Mouse (Mus musculus) megakaryocyte-erythroid progenitor cell, adult 5-6 weeks (primary cell): ENCODE data around the gene Dnah14. TPM values are rescaled to one million over a fixed set of nuclear protein-coding genes. Genes with fewer than 3 reads are reported as not detected.
"Not testable (repeated sequence)": the region's sequence is repeated elsewhere in the genome, so short reads cannot be mapped to it uniquely, and the experiment has no call there.

Experiments
- ATAC-seq: replicated peaks from 2 replicates; pipeline ENCODE4 v1.8.0; 2016; ENCODE audit warnings: mild to moderate bottlenecking, inconsistent platforms; ENCODE audit not compliant: severe bottlenecking, poor library complexity, low FRiP score, low TSS enrichment
- total RNA-seq, 2 experiments: library from RNA; stranded (forward) in 1 of 2; stranded (reverse) in 1 of 2; fragments of 200-1000, 215-1000 nt in 1 of 2; fragments of >200 nt in 1 of 2; fragmentation: Nextera tagmentation in 1 of 2; gene quantifications; 2 replicates each; pipeline ENCODE4 v1.2.3; 2014 to 2017

Dnah14 gene
- total RNA-seq, 2 experiments from 2014 or later = 4.8 TPM; not detected in 1

DNA sequence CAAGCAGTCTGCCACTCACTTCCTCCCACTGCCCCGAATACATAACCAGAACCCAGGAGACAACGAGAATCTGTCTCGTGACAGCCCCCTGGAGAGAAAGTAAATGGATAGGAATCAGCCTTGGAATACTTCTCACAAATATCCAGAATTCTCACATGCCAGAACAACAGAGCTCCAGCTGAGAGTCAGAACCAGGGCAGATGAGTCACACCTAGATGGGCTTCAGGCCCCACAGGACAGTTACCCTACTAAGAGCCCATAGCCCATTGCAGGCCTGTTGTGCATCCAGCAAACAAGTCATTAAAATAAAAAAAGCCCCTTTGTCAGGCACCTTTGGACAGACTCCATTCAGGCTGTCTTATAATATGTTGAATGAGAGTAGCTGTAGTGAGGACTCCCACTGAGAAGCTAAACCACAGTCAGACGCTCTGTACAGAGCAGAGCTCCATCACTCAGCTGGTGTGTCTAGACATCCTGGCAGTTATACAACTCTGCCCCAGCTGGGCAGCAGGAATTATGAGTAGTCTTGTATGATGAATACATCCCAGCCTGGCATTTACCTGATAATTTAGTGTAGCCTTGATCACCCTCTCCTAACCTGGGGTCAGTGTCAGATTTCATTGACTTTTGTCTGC lies 166.0 kb downstream of the Dnah14 start:
- no peak for ATAC-seq

DNA sequence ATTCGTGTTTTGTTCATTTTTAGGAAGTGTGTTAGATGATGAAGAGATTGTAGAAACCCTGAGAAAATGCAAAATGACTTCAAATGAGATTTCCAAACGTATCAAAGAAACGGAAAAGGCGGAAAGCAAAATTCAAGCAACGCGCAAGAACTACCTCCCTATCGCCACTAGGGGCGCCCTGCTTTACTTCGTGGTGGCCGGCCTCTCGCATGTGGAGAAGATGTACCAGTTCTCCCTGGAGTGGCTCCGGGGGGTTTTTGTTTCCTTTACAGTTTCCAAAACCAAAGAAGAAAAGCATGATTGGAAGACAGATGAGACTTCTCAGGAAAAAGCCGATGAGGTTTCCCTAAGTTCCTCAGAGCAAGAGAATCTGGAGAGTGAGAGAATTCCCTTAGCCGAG lies 193.0 kb downstream of the Dnah14 start:
- ATAC-seq = no peak

DNA sequence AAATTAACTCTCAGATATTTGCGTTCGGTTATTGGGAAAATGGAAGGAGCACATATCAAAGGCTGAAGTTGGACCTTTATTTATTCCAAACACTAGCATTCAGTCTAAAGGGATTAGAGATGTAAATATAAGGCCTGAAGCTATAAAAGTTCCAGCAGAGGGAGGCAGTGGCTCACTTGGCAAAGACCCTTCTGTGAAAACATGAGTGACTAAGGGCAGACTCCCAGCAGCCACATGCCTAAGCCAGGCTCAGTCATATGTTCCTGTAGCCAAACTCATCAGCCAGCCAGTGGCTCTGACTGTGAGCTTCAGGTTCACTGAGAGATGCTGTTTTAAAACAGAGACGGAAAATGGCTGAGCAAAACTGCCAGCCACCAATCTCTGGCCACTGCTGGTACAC lies 195.5 kb downstream of the Dnah14 start:
- no peak for ATAC-seq

DNA sequence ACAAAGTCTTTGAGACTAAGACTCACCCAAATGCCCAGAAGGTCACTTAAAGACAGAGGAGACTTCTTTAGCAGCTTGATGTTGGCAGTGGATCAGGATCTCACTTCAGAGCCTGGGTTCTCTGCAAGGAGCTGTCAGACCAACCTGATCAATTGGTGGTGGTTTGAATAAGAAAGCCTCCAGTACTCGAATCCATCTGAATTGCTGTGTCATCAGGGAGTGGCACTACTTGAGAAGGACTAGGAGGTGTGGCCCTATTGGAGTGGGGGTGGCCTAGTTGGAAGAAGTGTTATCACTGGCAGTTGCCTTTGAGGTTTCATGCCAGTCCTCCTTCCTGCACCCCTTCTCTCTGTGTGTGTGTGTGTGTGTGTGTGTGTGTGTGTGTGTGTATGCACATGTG lies 200.2 kb downstream of the Dnah14 start:
- ATAC-seq = no peak

DNA sequence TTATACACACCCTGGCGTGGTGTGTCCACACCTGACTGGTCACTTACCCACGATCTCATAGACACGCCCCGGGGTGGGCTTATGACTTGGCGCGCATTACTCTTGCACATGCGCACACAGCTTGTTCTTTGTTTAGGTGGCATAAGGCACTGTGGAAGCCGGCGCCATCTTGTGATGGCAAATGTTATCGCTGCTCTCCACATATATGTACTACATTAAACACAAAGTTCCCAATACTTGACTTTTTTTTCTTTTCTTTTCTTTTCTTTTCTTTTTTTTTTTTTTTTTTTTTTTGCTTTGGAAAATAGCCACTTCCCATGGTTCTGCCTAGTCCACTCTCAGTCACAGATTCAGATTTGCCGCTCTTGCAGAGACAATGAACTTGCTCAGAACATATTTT lies 206.2 kb downstream of the Dnah14 start:
- not testable (repeated sequence) for ATAC-seq

DNA sequence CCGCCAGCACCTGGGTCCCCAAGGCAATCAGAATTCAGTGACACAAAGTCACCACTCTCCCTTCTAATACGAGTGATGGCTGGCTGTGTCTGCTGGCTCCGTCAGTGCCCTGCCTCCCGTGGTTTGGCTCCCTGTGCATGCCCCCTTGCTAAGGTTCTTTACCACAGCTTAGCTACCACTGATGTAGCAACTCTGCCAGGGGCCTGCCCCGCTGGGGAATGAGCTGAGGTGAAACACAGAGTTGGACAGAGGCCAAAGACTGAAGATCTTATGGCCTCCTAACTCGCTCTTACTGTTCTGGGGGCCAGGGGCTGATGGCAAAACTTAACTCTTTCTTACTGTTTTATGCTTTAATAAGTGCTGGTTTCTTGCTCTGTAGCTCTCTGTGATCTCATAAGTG lies 213.6 kb downstream of the Dnah14 start:
- ATAC-seq = no peak

DNA sequence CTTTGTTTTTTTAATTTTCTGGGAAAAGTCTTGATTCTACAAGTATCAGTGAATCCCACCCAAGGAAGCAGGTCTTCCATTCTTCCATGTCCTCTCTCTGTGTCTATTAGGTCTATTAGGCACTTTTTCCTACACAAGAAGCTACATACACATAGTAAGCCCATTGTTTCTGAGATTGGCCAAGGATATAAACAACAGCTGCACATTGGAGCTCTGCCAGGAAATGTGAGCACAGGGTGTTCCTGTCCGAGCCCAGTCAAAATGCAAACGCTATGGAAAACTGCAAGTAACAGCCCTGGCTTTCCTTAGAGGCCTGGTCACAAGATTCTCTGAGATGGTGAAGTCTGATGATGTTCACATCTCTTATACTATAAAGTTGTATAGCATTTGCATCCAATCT lies 217.2 kb downstream of the Dnah14 start:
- ATAC-seq = no peak

DNA sequence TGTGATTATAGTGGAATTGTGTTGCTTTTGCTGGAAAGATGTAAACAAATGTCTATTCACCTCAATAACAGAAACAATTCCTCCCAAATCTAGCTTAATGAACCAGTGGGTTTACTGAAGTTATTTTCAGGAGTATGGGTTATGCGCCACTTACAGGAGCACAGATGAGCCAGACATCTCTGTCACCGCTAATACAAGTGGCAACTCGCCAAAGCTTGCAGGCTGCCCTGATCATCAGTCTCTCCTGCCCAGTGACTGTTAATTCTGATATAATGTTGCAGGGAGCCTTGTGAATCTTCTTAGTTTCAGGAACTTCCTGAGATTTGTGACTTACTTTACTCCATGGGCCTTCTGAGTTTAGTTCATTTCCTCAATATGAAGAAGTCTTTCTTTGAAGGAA lies 223.6 kb downstream of the Dnah14 start:
- no peak for ATAC-seq

DNA sequence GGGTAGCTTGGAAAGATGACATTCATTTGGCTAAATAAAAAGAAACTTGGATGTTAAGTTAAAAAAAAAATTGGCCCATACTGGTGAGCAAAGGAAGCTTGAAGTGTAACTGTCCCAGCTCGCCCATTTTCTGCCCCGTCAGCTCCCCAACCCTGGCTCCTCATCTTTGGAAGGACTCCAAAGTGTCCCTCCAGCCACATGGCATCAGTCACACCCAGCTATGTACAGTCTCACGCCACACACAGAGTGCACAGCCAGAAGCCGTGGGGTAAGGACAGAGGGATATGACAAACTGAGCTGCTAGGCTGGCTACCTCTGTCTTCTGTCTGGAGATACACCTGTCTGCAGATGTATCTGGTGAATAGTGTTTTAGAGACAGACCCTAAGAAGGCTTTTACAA lies 224.3 kb downstream of the Dnah14 start:
- ATAC-seq = no peak

DNA sequence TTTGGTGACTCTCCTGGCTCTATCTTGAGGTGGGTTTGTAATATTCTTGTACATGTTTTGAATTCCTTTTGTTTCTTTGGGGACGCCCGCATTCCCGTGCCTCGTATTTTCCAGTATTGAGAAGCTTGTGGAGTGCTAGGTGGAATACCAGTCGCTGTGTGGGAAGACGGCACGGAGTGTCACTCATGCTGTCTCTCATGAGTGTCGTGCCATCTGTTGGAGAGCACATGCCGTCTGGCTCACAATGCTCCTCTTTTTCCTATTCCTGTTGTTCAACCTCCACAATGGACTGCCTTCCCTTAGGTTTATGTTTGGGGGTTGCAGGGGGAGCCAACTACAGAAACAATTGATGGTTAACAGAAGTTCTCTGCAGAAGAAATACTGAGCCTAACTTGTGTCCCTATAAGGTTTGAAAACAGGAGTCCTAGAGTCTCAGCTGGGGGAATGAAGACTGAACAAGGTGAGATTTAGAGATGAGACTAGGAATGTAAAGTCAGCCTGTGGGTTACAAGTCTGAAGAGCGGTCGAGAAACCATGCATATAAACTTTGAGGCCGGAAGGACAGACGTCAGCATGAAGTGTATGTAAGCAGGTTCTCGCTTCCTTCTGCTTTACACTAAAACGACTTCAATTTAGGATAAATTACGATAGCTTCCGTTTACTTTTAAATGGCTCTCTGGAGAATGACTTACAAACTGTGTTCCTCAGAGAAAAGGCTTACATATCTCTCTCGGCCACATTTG lies 235.3 kb downstream of the Dnah14 start:
- ATAC-seq = no peak

DNA sequence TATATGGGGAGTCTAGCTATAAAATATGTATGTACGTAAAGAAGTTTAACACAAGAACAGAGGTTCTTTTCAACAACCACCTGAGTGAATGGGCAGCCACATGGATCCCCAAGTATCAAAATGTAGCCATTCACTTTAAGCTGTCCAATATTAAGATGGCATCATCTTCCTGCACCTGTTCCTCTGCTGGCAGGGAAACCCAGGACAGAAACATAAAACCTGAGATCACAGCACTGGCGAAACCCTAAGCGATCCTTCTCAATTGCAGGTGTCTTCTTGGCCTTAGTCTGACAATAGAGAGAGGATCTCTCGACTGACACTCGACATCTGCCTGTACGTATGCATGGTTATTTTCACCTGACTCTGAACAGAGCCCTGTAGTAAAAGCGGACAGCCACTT lies 250.4 kb downstream of the Dnah14 start:
- ATAC-seq = no peak

DNA sequence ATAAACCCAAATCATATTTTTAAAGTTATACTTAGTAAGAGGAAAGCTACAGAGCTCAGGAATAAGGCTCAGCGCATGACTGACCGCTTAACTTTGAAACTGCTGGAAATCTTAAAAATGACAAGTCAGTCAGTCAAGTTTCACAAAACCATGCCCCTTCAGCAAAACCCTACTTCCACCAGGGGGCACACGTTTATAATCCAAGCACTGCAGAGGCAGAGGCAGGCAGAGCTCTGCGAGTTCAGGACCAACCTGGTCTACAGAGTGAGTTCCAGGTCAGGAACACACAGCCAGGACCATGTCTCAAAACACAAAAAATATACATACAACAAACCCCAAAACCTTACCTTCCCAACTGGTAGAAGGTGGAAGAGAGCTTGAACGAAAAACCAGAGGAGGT lies 252.0 kb downstream of the Dnah14 start:
- ATAC-seq = peak; percentile 73; the same call in 1 of the 2 replicates

DNA sequence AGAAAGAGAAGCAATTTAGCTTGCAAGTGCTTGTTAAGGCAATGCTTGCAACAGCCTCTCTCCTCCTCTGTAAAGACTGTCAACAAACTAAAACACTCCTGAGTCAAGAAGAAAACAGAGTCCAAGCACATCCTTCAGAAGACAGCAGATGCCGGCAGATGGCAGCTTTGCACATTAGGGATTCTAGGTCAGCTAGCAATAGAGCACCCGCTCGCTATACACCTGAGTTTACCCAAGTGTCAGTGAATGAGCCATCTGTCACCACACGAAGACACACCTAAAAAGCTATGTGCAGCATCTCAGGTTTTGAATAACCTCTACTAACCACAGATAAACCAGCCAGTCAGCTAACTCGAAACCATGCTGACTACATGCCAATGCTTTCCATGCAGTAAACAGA lies 256.4 kb downstream of the Dnah14 start:
- ATAC-seq = no peak

DNA sequence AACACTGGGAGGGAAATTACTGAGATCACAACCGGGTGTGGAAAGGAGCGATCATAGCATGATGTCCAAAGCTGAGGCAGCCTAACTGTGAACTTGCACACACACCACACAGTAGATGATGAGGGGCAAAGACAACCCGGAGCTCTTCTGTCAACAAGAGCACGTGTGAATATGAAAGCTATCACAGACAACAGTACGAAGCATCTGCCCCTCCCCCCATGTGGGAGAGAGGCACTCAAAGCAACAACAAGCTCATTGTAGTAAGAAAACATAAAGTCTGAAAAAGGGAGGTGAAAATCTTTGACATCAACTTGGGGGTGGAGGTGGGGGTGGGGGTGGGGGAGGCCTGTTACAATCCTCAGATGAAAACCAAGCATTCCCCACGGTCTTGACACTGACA lies 256.8 kb downstream of the Dnah14 start:
- no peak for ATAC-seq

DNA sequence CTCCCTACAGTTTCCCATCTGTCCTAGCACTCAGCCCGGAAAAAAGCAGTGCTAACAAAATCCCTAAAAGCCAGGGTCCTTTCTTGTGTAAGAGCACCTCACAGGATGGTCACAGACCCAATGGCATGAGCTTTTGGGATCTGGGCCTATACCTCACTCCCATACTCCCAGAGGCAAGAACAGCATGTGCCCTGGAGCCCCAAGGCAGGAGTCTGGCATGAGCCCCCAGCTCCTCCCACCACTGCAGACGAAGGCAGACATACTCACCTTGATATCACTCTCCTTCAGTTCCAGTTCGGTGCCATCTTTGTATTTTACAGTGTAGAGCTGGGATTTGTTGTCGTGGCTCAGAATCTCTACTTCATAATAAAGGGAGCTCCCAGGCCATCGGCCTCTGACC lies 261.8 kb downstream of the Dnah14 start:
- no peak for ATAC-seq

DNA sequence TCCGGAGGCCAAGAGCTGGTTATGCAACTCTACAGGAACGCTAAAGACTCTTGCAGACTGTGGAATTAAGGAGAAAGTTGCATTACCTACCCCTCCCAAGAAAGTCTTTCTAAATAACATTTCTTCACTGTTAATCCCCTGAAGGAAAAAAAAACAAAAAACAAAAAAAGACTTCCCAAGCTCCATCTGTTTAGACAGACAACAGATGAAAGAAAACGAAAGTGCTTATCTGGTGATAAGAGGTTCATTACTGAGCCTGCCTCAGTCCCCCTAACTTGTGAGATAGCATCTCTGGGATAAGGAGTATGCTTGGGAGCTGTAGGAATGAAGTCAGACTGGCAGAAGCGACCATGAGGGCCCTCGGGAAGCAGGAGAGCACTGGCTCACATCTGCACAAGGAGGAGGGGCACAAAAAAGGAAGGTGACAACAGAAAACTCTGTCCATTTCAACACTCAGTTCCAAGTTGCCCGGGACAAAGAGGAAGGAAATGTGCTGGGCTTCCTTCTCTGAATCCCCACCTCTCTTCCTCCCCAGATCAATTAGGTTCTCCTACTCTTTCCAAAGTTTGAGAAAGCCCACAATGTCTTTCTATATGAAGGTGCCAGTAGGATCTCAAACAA lies 263.5 kb downstream of the Dnah14 start:
- no peak for ATAC-seq

DNA sequence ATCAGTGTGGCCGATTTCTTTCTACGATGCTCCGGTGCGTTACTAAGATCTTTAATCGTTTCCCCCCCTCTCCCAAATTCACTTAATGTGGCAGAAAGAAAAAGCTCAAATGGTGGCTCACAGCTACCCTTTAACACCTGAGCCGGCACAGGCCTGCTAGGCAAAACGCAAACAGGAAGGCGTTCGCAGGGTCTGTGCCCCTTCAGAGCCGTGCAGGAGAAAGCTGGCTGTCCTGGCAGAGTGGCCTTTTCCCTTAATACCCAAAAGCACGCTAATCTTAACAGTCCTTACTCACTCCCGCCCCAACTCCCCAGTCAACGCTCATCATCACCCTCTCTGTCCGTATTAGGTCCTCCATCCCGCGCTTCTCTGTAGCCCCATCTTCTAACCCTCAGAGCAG lies 265.0 kb downstream of the Dnah14 start:
- peak; percentile 13 for ATAC-seq

DNA sequence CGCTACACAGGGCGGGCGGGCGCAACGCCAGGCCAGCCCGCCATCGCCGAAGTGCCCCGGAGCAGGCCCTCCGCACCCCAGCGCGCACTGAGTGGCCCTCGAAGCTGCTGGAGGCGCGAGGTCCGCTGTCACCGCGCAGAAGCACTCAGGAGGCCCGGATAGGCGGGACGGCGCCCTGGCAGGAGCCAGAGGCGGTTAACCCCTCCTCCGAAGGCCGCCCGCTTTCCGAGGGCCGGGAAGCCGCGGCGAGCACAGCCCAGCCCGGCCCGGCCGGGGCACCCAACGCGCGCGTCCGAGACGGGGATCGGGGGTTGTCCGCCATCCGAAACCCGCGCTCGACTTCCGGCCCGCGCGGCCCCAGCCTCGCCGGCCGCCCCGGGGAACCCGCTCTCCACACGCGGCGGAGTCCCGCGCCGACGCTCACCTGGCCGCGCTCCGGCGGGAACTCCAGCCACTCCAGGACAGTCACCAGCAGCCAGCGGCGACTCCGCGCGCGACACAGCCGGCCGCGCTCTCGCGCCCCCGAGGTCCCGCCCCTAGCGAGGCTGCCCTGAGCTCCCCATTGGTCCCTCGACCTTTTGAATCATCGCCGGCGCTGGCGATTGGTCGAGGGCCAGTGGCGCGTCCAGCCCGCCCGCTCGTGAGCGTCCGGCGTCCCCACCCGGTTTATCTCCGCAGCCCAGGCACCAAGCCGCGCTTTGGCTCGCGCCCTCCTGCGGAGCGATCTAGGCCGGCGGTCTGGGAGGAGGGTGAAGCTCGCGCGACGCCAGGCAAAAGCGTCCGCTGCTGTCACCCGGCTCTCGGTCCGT lies 265.7 kb downstream of the Dnah14 start:
- peak; percentile 93 for ATAC-seq

DNA sequence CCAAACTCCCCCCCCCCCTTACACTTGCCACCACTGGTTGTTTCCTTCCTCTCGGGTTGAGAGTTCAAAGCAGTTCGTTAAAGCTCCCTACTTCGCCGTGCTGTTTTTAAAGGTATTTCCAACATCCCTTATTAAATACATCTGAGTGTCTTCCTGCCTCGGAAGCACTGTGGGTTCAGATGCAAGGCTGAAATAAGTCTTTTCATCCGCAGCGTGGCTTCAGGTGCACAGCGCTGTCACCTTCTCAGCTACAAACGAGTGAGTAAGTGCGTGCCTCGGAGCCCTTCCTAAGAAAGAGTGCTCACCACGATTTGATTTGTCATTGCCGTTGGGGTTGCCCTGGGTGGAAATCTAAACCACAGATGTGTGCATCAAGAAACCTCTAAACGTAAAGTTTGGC lies 266.4 kb downstream of the Dnah14 start, which contains the start of gene Lbr:
Gene Lbr, minus strand, starts transcription at position 266 of the 400 bp plus-strand sequence.
- no peak for ATAC-seq
